Comparison of ENCODE assay signal across 10 mouse cellular contexts in the genomic region with DNA sequence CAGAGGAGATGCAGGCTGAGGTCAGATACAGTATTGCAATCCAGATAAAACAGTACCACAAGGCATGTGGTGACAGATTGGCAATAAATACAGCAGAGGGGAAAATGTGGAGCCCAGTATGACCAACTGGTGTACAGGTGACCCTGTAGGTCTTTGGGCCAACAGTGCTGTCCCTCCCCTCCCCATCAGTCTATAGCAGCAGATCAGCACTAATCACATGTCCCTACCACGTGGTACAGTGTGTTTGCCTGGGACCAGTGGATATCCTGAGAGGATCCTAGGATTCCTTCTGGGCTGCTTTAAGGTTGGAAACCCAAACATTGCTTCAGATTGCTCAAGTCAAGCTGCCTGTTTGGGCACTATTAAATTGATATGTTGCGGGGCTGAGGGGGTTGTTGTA. TPM values are rescaled to one million over a fixed set of nuclear protein-coding genes. Genes with fewer than 3 reads are reported as not detected.
DNase-seq lines count a peak whose midpoint lies in the region; ATAC-seq and TF ChIP-seq lines count a peak whose summit lies in the region.
"Had no signal": no experiment of that assay in that cellular context is flagged by ENCODE, and none has a peak within 500 bp of the region (broad histone marks: within the 10 kb centered on the region; RNA-seq: fewer than 3 reads in every experiment).

No protein-coding gene starts in this region.

- peak overlapping the region; percentile 93 for H3K9ac ChIP-seq in heart, embryonic 14.5 days (ENCODE audit: low read length)
- H3K9ac ChIP-seq in hindbrain, embryonic 14.5 days, result peak overlapping the region; percentile 97
- peak overlapping the region; percentile 80 for H3K9ac ChIP-seq in midbrain, embryonic 12.5 days (replicated peaks)

- no peak for TF ChIP-seq CTCF in bone marrow macrophage, adult 2 months (IDR thresholded peaks at IDR 0.05; ENCODE audit: low read depth, low read length)

- 78% methylated on average over 2 of the region's 2 CpGs for WGBS in heart, embryonic 14.5 days
- WGBS in hindbrain, embryonic 14.5 days, result 88% methylated on average over 2 of the region's 2 CpGs
- WGBS in midbrain, embryonic 12.5 days, result 78% methylated on average over 2 of the region's 2 CpGs

- peak overlapping the region; percentile 96; a peak in 3 of 4 replicates for H3K4me3 ChIP-seq in heart, embryonic 14.5 days (ENCODE audit: control insufficient read depth in 1 of 2, insufficient read depth in 1 of 2, low read depth in 1 of 2, low read length in 2 of 2)
- H3K4me3 ChIP-seq in bone marrow macrophage, adult 2 months (ENCODE audit: insufficient read depth, low read length), result peak overlapping the region; percentile 85
- H3K4me3 ChIP-seq in hindbrain, embryonic 14.5 days (replicated peaks; ENCODE audit: low read length), result peak overlapping the region; percentile 98
- peak overlapping the region; percentile 85 for H3K4me3 ChIP-seq in midbrain, embryonic 12.5 days

- no peaks in the 10 kb centered on the region for H3K27me3 ChIP-seq in heart, embryonic 14.5 days (ENCODE audit: control insufficient read depth, insufficient read depth, low read length)
- H3K27me3 ChIP-seq in hindbrain, embryonic 14.5 days (ENCODE audit: control insufficient read depth, insufficient read depth, low read length), result no peaks in the 10 kb centered on the region
- H3K27me3 ChIP-seq in midbrain, embryonic 12.5 days, result no peaks in the 10 kb centered on the region

- no peak for ATAC-seq in heart, embryonic 14.5 days (ENCODE audit: insufficient number of reproducible peaks, insufficient read depth, low FRiP score, low read depth)
- ATAC-seq in hindbrain, embryonic 14.5 days (ENCODE audit: low FRiP score), result no peak
- no peak for ATAC-seq in midbrain, embryonic 12.5 days (ENCODE audit: low FRiP score, low read depth)

- intact Hi-C loops in heart, postnatal 36 days (cut with DNase I), result loop anchor here (2.0 to 5.0 kb wide), 4 partner anchors 61 to 136 kb away; a partner anchor contains a TSS

- no peak for TF ChIP-seq POLR2A in bone marrow macrophage, adult 2 months (IDR thresholded peaks at IDR 0.05; ENCODE audit: borderline replicate concordance, low read depth, low read length)

- no peak for DNase-seq in heart, postnatal 36 days
- no peak for DNase-seq in hindbrain, embryonic 14.5 days (ENCODE audit: low spot score)
- DNase-seq in thymus, postnatal 25 days, result no peak
- DNase-seq in lung, postnatal 4 days, result no peak
- no peak for DNase-seq in adrenal gland, adult 8-10 months
- DNase-seq: cerebellum, adult 18-20 months; kidney, postnatal 36 days had no signal

- H3K27ac ChIP-seq in heart, embryonic 14.5 days (replicated peaks in 1 of 2; ENCODE audit: control insufficient read depth in 1 of 2, insufficient read depth in 1 of 2, low read depth in 2 of 2, low read length in 2 of 2), result no peak overlapping the region
- no peak overlapping the region for H3K27ac ChIP-seq in bone marrow macrophage, adult 2 months (ENCODE audit: insufficient read depth, low read depth, low read length)
- H3K27ac ChIP-seq in hindbrain, embryonic 14.5 days, result no peak overlapping the region
- H3K27ac ChIP-seq in midbrain, embryonic 12.5 days (replicated peaks), result no peak overlapping the region

- peaks cover 2 to 14% of the 10 kb centered on the region in 2 experiments; a peak in 3 of 4 replicates for H3K4me1 ChIP-seq in heart, embryonic 14.5 days (ENCODE audit: control insufficient read depth in 2 of 2, insufficient read depth in 2 of 2, low read length in 2 of 2)
- H3K4me1 ChIP-seq in bone marrow macrophage, adult 2 months (ENCODE audit: control insufficient read depth, insufficient read depth, low read length), result peaks cover 11% of the 10 kb centered on the region
- peaks cover 15% of the 10 kb centered on the region for H3K4me1 ChIP-seq in hindbrain, embryonic 14.5 days (replicated peaks; ENCODE audit: control insufficient read depth, insufficient read depth, low read length)
- H3K4me1 ChIP-seq in midbrain, embryonic 12.5 days, result peaks cover 18% of the 10 kb centered on the region

- H3K4me2 ChIP-seq in heart, embryonic 14.5 days (ENCODE audit: low read length), result peak overlapping the region; percentile 97
- peak overlapping the region; percentile 91 for H3K4me2 ChIP-seq in hindbrain, embryonic 14.5 days (replicated peaks)
- peak overlapping the region; percentile 86 for H3K4me2 ChIP-seq in midbrain, embryonic 12.5 days (replicated peaks)

- peaks cover 51% of the 10 kb centered on the region for H3K36me3 ChIP-seq in heart, embryonic 14.5 days (ENCODE audit: control insufficient read depth, insufficient read depth, low read length)
- H3K36me3 ChIP-seq in hindbrain, embryonic 14.5 days (replicated peaks; ENCODE audit: control insufficient read depth, insufficient read depth), result peaks cover 47% of the 10 kb centered on the region
- H3K36me3 ChIP-seq in midbrain, embryonic 12.5 days, result peaks cover 47% of the 10 kb centered on the region

- no peaks in the 10 kb centered on the region for H3K9me3 ChIP-seq in heart, embryonic 14.5 days (ENCODE audit: control insufficient read depth, low read length)
- H3K9me3 ChIP-seq in hindbrain, embryonic 14.5 days (ENCODE audit: control insufficient read depth, low read length), result no peaks in the 10 kb centered on the region
- H3K9me3 ChIP-seq in midbrain, embryonic 12.5 days, result no peaks in the 10 kb centered on the region

RNA-seq across cellular contexts. Expression of a gene that starts 1.4 kb away (rescaled TPM):
- polyA plus RNA-seq in heart, embryonic 14.5 days (2014; fragmentation: Nextera tagmentation; extraction: Ambion mirVana), result 42.8 and 48.1 TPM in 2 replicates
- total RNA-seq in heart, postnatal 36 days (2021), result 10 to 100 TPM; 21.9 to 23.2 TPM
- polyA plus RNA-seq in bone marrow macrophage, adult 2 months (2012; ENCODE audit: insufficient read depth, insufficient read length, missing spikeins), result 36.1 and 43.5 TPM in 2 replicates
- 51.6 and 66.0 TPM in 2 replicates for polyA plus RNA-seq in hindbrain, embryonic 14.5 days (2014; fragmentation: Nextera tagmentation; extraction: Ambion mirVana)
- polyA plus RNA-seq in midbrain, embryonic 12.5 days (2016; fragmentation: Nextera tagmentation; extraction: Ambion mirVana), result 72.2 and 72.9 TPM in 2 replicates
- 10 to 100 TPM; 66.5 to 71.9 (median 67.6) TPM for total RNA-seq in adrenal gland, adult 8-10 months (2022)

RNA-seq across cellular contexts. Expression of a gene that starts 14.6 kb away (rescaled TPM):
- polyA plus RNA-seq in heart, embryonic 14.5 days (2014; fragmentation: Nextera tagmentation; extraction: Ambion mirVana), result 0.05 TPM in 1 of 2 replicates, not detected in the other
- total RNA-seq in heart, postnatal 36 days (2021), result not detected
- polyA plus RNA-seq in bone marrow macrophage, adult 2 months (2012; ENCODE audit: insufficient read depth, insufficient read length, missing spikeins), result 0.79 TPM in 1 of 2 replicates, not detected in the other
- 57.2 and 68.4 TPM in 2 replicates for polyA plus RNA-seq in hindbrain, embryonic 14.5 days (2014; fragmentation: Nextera tagmentation; extraction: Ambion mirVana)
- polyA plus RNA-seq in midbrain, embryonic 12.5 days (2016; fragmentation: Nextera tagmentation; extraction: Ambion mirVana), result 6.1 and 8.2 TPM in 2 replicates
- total RNA-seq in adrenal gland, adult 8-10 months (2022), result 10 to 100 TPM; 13.0 to 21.3 (median 17.8) TPM

RNA-seq across cellular contexts. Expression of a gene that starts 22.6 kb away (rescaled TPM):
- 11.5 and 12.4 TPM in 2 replicates for polyA plus RNA-seq in heart, embryonic 14.5 days (2014; fragmentation: Nextera tagmentation; extraction: Ambion mirVana)
- total RNA-seq in heart, postnatal 36 days (2021), result 1 to 10 TPM; 3.4 to 3.7 TPM
- 93.4 and 99.0 TPM in 2 replicates for polyA plus RNA-seq in bone marrow macrophage, adult 2 months (2012; ENCODE audit: insufficient read depth, insufficient read length, missing spikeins)
- 21.5 and 24.7 TPM in 2 replicates for polyA plus RNA-seq in hindbrain, embryonic 14.5 days (2014; fragmentation: Nextera tagmentation; extraction: Ambion mirVana)
- 19.5 and 20.5 TPM in 2 replicates for polyA plus RNA-seq in midbrain, embryonic 12.5 days (2016; fragmentation: Nextera tagmentation; extraction: Ambion mirVana)
- total RNA-seq in adrenal gland, adult 8-10 months (2022), result 10 to 100 TPM; 39.8 to 59.1 (median 45.7) TPM

RNA-seq across cellular contexts. Expression of a gene that starts 31.9 kb away (rescaled TPM):
- 17.6 and 18.3 TPM in 2 replicates for polyA plus RNA-seq in heart, embryonic 14.5 days (2014; fragmentation: Nextera tagmentation; extraction: Ambion mirVana)
- 1 to 10 TPM; 6.7 to 8.6 TPM for total RNA-seq in heart, postnatal 36 days (2021)
- 175 and 203 TPM in 2 replicates for polyA plus RNA-seq in bone marrow macrophage, adult 2 months (2012; ENCODE audit: insufficient read depth, insufficient read length, missing spikeins)
- 6.3 and 6.8 TPM in 2 replicates for polyA plus RNA-seq in hindbrain, embryonic 14.5 days (2014; fragmentation: Nextera tagmentation; extraction: Ambion mirVana)
- polyA plus RNA-seq in midbrain, embryonic 12.5 days (2016; fragmentation: Nextera tagmentation; extraction: Ambion mirVana), result 2.9 and 7.4 TPM in 2 replicates
- 10 to 100 TPM; 29.5 to 48.3 (median 31.5) TPM for total RNA-seq in adrenal gland, adult 8-10 months (2022)

RNA-seq across cellular contexts. Expression of a gene that starts 38.6 kb away (rescaled TPM):
- 14.4 and 17.7 TPM in 2 replicates for polyA plus RNA-seq in heart, embryonic 14.5 days (2014; fragmentation: Nextera tagmentation; extraction: Ambion mirVana)
- under 1 TPM; 0.46 to 0.56 TPM for total RNA-seq in heart, postnatal 36 days (2021)
- polyA plus RNA-seq in bone marrow macrophage, adult 2 months (2012; ENCODE audit: insufficient read depth, insufficient read length, missing spikeins), result 7.2 and 8.0 TPM in 2 replicates
- polyA plus RNA-seq in hindbrain, embryonic 14.5 days (2014; fragmentation: Nextera tagmentation; extraction: Ambion mirVana), result 10.0 and 10.8 TPM in 2 replicates
- polyA plus RNA-seq in midbrain, embryonic 12.5 days (2016; fragmentation: Nextera tagmentation; extraction: Ambion mirVana), result 52.1 and 52.3 TPM in 2 replicates
- total RNA-seq in adrenal gland, adult 8-10 months (2022), result under 1 TPM in 3 of 4 experiments, not detected in 1; 0.31 to 0.71 (median 0.61) TPM
